Mouse (Mus musculus): ENCODE measurements around the gene Sptssb. TPM values are rescaled to one million over a fixed set of nuclear protein-coding genes. Genes with fewer than 3 reads are reported as not detected.
A peak's percentile ranks its signal among the peaks of the same experiment; 100 is the strongest.

The Sptssb gene
- total and polyA plus RNA-seq, 2 experiments from 2014 or later, result 0.67 to 1.3 TPM

DNA sequence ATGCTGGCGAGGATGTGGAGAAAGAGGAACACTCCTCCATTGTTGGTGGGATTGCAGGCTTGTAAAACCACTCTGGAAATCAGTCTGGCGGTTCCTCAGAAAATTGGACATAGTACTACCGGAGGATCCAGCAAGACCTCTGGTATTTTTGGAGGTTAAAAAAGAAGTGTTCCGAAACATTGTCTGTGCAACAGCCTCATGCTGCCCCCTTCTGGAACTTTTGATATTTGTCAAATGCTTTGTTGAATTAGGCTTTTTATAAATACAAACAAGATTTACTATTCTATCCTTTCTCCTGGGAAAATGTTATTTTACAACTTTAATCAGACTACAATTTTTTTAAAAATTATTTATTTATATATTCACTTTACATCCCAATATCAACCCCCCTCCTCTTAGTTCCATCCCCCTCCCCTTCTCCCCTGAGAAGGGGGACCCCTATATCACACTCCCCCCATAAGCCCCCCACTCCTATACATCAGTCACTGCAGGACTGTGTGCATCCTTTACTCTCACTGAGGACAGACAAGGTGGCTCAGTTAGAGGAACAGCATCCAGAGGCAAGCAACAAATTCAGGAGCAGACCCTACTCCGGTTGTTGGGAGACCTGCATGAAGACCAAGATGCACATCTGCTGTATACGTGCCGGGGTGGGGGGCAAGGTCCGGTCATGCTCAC is 38.3 kb upstream of the Sptssb start:
- WGBS, result 74% methylated on average over 7 of the region's 8 CpGs
- no peak overlapping the region for H3K27ac ChIP-seq (ENCODE audit: low read depth, low read length)
- H3K27me3 ChIP-seq (ENCODE audit: insufficient read depth, low read length), result no peaks in the 10 kb centered on the region
- H3K36me3 ChIP-seq (ENCODE audit: insufficient read depth), result no peaks in the 10 kb centered on the region
- DNase-seq (peak; percentile 59), ATAC-seq (no peak)
- H3K9me3 ChIP-seq (ENCODE audit: low read length), result no peaks in the 10 kb centered on the region
- H3K9ac ChIP-seq, result no peak overlapping the region
- peak; percentile 55 for TF ChIP-seq CTCF (IDR thresholded peaks at IDR 0.05; ENCODE audit: low read depth)
- no peak overlapping the region for H3K4me2 ChIP-seq (ENCODE audit: low read depth)
- H3K4me3 ChIP-seq (ENCODE audit: low read depth, low read length), result no peak overlapping the region
- H3K4me1 ChIP-seq (ENCODE audit: insufficient read depth), result no peaks in the 10 kb centered on the region

- Histone ChIP-seq H3K9ac (no peak overlapping the region), H3K4me3 (ENCODE audit: low read depth, low read length) (no peak overlapping the region), H3K27ac (ENCODE audit: low read depth, low read length) (no peak overlapping the region), H3K9me3 (ENCODE audit: low read length) (no peaks in the 10 kb centered on the region), H3K4me1 (ENCODE audit: insufficient read depth) (no peaks in the 10 kb centered on the region), H3K27me3 (ENCODE audit: insufficient read depth, low read length) (no peaks in the 10 kb centered on the region), H3K36me3 (ENCODE audit: insufficient read depth) (no peaks in the 10 kb centered on the region), H3K4me2 (ENCODE audit: low read depth) (no peak overlapping the region)
- ATAC-seq, result no peak
- DNase-seq, result no peak
- 93% methylated on average over 11 of the region's 11 CpGs for WGBS
- TF ChIP-seq CTCF (IDR thresholded peaks at IDR 0.05; ENCODE audit: low read depth), result no peak
These were observed 35.8 kb upstream of the Sptssb start for GRCm38 (mm10) chr3:69895516-69895915.

GRCm38 (mm10) chr3:69892187-69893094 is 32.7 kb upstream of the Sptssb start:
- WGBS, result 89% methylated on average over 9 of the region's 9 CpGs
- Histone ChIP-seq H3K27me3 (ENCODE audit: insufficient read depth, low read length) (no peaks in the 10 kb centered on the region), H3K9ac (no peak overlapping the region), H3K36me3 (ENCODE audit: insufficient read depth) (no peaks in the 10 kb centered on the region), H3K4me2 (ENCODE audit: low read depth) (no peak overlapping the region), H3K9me3 (ENCODE audit: low read length) (no peaks in the 10 kb centered on the region), H3K4me1 (ENCODE audit: insufficient read depth) (no peaks in the 10 kb centered on the region), H3K27ac (ENCODE audit: low read depth, low read length) (no peak overlapping the region), H3K4me3 (ENCODE audit: low read depth, low read length) (no peak overlapping the region)
- no peak for TF ChIP-seq CTCF (IDR thresholded peaks at IDR 0.05; ENCODE audit: low read depth)
- DNase-seq (no peak), ATAC-seq (no peak)

DNA sequence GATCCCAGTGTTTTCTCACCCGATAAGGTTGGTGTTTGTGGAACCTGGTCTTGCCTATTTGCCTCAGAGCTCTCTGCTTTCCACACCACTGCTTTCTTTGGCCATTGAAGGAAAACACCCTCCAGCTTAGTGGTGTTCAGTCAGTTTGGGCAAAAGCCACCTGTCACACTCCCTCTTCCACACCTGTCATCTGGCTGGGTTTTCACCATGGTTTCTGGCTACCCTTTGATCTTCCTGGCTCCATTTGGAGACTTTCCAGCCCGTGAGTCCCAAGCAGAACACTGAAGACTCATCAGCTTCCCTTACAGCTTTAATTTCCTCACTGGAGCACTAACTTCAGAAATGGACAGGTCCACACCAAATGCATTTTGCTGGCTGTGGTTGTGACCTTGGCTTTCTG is 26.1 kb upstream of the Sptssb start:
- no peak for ATAC-seq

GRCm38 (mm10) chr3:69883710-69884109 is 24.0 kb upstream of the Sptssb start:
- no peaks in the 10 kb centered on the region for H3K4me1 ChIP-seq (ENCODE audit: insufficient read depth)
- H3K4me3 ChIP-seq (ENCODE audit: low read depth, low read length), result no peak overlapping the region
- no peaks in the 10 kb centered on the region for H3K36me3 ChIP-seq (ENCODE audit: insufficient read depth)
- H3K27ac ChIP-seq (ENCODE audit: low read depth, low read length), result no peak overlapping the region
- TF ChIP-seq CTCF (IDR thresholded peaks at IDR 0.05; ENCODE audit: low read depth), result no peak
- no peaks in the 10 kb centered on the region for H3K9me3 ChIP-seq (ENCODE audit: low read length)
- no peak for DNase-seq
- 68% methylated on average over 1 of the region's 1 CpGs for WGBS
- no peak overlapping the region for H3K4me2 ChIP-seq (ENCODE audit: low read depth)
- H3K9ac ChIP-seq, result no peak overlapping the region
- no peak for ATAC-seq
- H3K27me3 ChIP-seq (ENCODE audit: insufficient read depth, low read length), result no peaks in the 10 kb centered on the region

More for the DNA sequence above, 26.1 kb upstream of the Sptssb start:
- Histone ChIP-seq H3K4me2 (ENCODE audit: low read depth) (no peak overlapping the region), H3K9ac (no peak overlapping the region), H3K9me3 (ENCODE audit: low read length) (no peaks in the 10 kb centered on the region), H3K36me3 (ENCODE audit: insufficient read depth) (no peaks in the 10 kb centered on the region), H3K4me3 (ENCODE audit: low read depth, low read length) (no peak overlapping the region), H3K27me3 (ENCODE audit: insufficient read depth, low read length) (no peaks in the 10 kb centered on the region), H3K27ac (ENCODE audit: low read depth, low read length) (no peak overlapping the region), H3K4me1 (ENCODE audit: insufficient read depth) (no peaks in the 10 kb centered on the region)
- no peak for DNase-seq
- TF ChIP-seq CTCF (IDR thresholded peaks at IDR 0.05; ENCODE audit: low read depth), result no peak
- WGBS, result 85% methylated on average over 2 of the region's 2 CpGs

DNA sequence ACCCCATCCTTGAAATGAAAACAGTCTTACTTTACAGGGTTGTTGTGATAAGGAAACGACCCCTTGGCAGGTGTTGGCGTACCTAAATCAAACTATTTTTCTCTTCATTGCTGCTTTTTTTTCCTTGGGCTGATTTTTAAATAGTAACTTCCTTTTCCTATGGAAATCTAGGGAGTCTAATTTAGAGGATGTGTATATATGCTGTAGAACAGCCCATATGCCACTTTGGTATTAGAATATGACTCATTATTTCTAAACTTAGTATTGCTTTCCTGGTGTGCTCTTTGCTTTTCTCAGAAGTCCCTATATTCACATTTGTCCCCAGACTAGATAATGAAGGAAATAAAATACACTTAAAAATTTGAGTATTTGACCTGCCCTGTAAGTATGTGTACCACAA is 17.8 kb upstream of the Sptssb start:
- no peaks in the 10 kb centered on the region for H3K4me1 ChIP-seq (ENCODE audit: insufficient read depth)
- no peak overlapping the region for H3K9ac ChIP-seq
- no peaks in the 10 kb centered on the region for H3K9me3 ChIP-seq (ENCODE audit: low read length)
- DNase-seq, result no peak
- no peak overlapping the region for H3K27ac ChIP-seq (ENCODE audit: low read depth, low read length)
- 88% methylated on average over 2 of the region's 2 CpGs for WGBS
- no peak overlapping the region for H3K4me3 ChIP-seq (ENCODE audit: low read depth, low read length)
- H3K36me3 ChIP-seq (ENCODE audit: insufficient read depth), result no peaks in the 10 kb centered on the region
- TF ChIP-seq CTCF (IDR thresholded peaks at IDR 0.05; ENCODE audit: low read depth), result no peak
- H3K4me2 ChIP-seq (ENCODE audit: low read depth), result no peak overlapping the region
- no peak for ATAC-seq
- H3K27me3 ChIP-seq (ENCODE audit: insufficient read depth, low read length), result no peaks in the 10 kb centered on the region

GRCm38 (mm10) chr3:69874721-69875120 is 15.0 kb upstream of the Sptssb start:
- Histone ChIP-seq H3K4me1 (ENCODE audit: insufficient read depth) (no peaks in the 10 kb centered on the region), H3K9me3 (ENCODE audit: low read length) (no peaks in the 10 kb centered on the region), H3K4me2 (ENCODE audit: low read depth) (no peak overlapping the region), H3K9ac (no peak overlapping the region), H3K36me3 (ENCODE audit: insufficient read depth) (no peaks in the 10 kb centered on the region), H3K4me3 (ENCODE audit: low read depth, low read length) (no peak overlapping the region), H3K27ac (ENCODE audit: low read depth, low read length) (no peak overlapping the region), H3K27me3 (ENCODE audit: insufficient read depth, low read length) (no peaks in the 10 kb centered on the region)
- 84% methylated on average over 3 of the region's 3 CpGs for WGBS
- no peak for TF ChIP-seq CTCF (IDR thresholded peaks at IDR 0.05; ENCODE audit: low read depth)
- DNase-seq (no peak), ATAC-seq (no peak)

Data from forebrain, postnatal 0 days (tissue).